Mouse (Mus musculus) thymus, adult 18-20 months (tissue): ENCODE data around the gene Olfr826.
A peak's percentile ranks its signal among the peaks of the same experiment; 100 is the strongest.
"Not testable (repeated sequence)": the region's sequence is repeated elsewhere in the genome, so short reads cannot be mapped to it uniquely, and the experiment has no call there.

Source experiments
- DNase-seq, 2 experiments: peaks; one replicate each; pipeline ENCODE4 v3.0.0; 2022; ENCODE audit warnings: mixed read lengths in 2 of 2

The Olfr826 gene

GRCm38 (mm10) chr10:130184086-130184485 is at the start of gene Olfr826:
TSS of gene Olfr826 (minus strand) at chr10:130184186.
- no peak for DNase-seq

GRCm38 (mm10) chr10:130232117-130232516 is 48.1 kb upstream of the Olfr826 start:
- DNase-seq, result no peak

- no peak for DNase-seq
Observed at GRCm38 (mm10) chr10:130229584-130229983, 45.6 kb upstream of the Olfr826 start.

- peak in 1 of 2 experiments; percentile 5 for DNase-seq
Observed at GRCm38 (mm10) chr10:130228246-130228645, 44.3 kb upstream of the Olfr826 start.

- DNase-seq, result no peak
Observed at GRCm38 (mm10) chr10:130225034-130225433, 41.0 kb upstream of the Olfr826 start.

GRCm38 (mm10) chr10:130214303-130214702 is 30.3 kb upstream of the Olfr826 start, which contains the start of gene Olfr827:
TSS of gene Olfr827 (minus strand) at chr10:130214403.
- DNase-seq, result no peak

GRCm38 (mm10) chr10:130166666-130167065 is 17.3 kb downstream of the Olfr826 start, which contains the start of gene Olfr825:
TSS of gene Olfr825 (minus strand) at chr10:130166766.
- DNase-seq, result no peak

- no peak for DNase-seq
Observed at GRCm38 (mm10) chr10:130165196-130165595, 18.8 kb downstream of the Olfr826 start.

- DNase-seq, result no peak
Observed at GRCm38 (mm10) chr10:130144121-130144520, 39.9 kb downstream of the Olfr826 start.

GRCm38 (mm10) chr10:130142481-130142880 is 41.5 kb downstream of the Olfr826 start:
- DNase-seq, result not testable (repeated sequence)

- no peak for DNase-seq
Observed at GRCm38 (mm10) chr10:130134811-130135210, 49.2 kb downstream of the Olfr826 start.

- not testable (repeated sequence) for DNase-seq
Observed at GRCm38 (mm10) chr10:130129900-130130299, 54.1 kb downstream of the Olfr826 start, which contains the start of gene Olfr824. TSS of gene Olfr824 (minus strand) at chr10:130130000.
